Mouse (Mus musculus) liver, postnatal 0 days (tissue): ENCODE results near the gene Acvr1b.

Experiments
- CTCF ChIP-seq: sonication (generic); IDR thresholded peaks from 2 replicates; pipeline ENCODE4 v1.5.1; 2016; ENCODE audit warnings: antibody characterized with exemption, low read depth
- EP300 ChIP-seq: IDR thresholded peaks from 2 replicates; pipeline ENCODE4 v1.6.1; 2016; ENCODE audit warnings: antibody characterized with exemption, low read depth, mild to moderate bottlenecking

DNA sequence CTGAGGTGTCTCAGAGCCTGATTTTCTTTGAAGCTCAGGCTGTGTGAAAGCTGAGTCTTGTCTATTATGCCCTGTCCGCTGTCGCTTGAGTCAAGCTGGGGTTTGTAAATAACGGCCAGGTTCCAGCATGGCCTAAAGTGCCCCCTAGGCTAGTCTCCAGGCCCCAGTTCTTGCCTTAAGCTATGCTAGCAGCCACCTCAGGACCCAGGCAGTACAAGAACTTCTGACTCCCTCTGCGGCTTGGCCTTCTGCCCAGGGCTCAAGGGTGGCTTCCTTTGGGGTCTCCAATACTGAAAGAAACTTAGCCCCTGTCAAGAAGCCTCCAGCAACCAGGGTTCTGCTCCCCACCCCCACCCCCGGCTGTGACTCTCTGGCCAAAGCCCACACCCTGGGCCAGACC is 29.7 kb upstream of the Acvr1b start:
- no peak for TF ChIP-seq CTCF
- no peak for TF ChIP-seq EP300
